Mouse (Mus musculus): ENCODE results near the gene Nobox. TPM values are rescaled to one million over a fixed set of nuclear protein-coding genes. Genes with fewer than 3 reads are reported as not detected.

The Nobox gene
- polyA plus RNA-seq, 1 experiment = not detected

GRCm38 (mm10) chr6:43347637-43348036 is 38.3 kb upstream of the Nobox start:
- H3K36me3 ChIP-seq (ENCODE audit: control insufficient read depth, insufficient read depth) = no peaks in the 10 kb centered on the region
- H3K4me3 ChIP-seq = no peak overlapping the region
- no peaks in the 10 kb centered on the region for H3K79me2 ChIP-seq (ENCODE audit: control insufficient read depth, insufficient read depth)
- H3ac ChIP-seq (ENCODE audit: control insufficient read depth, insufficient read length) = no peak overlapping the region
- TF ChIP-seq MAX (IDR thresholded peaks at IDR 0.05; ENCODE audit: low read depth) = no peak
- TF ChIP-seq REST (IDR thresholded peaks at IDR 0.05; ENCODE audit: insufficient read depth, insufficient read length) = no peak
- TF ChIP-seq POLR2A (IDR thresholded peaks at IDR 0.05; ENCODE audit: insufficient read length, low read depth) = no peak
- TF ChIP-seq MYOG (IDR thresholded peaks at IDR 0.05; ENCODE audit: control insufficient read depth in 1 of 3, insufficient read depth in 1 of 3, insufficient read length in 2 of 3, low read depth in 2 of 3) = no peak
- no peak for TF ChIP-seq MYOD1 (IDR thresholded peaks at IDR 0.05; ENCODE audit: control insufficient read depth in 1 of 3, insufficient read length in 2 of 3, low read depth in 2 of 3)
- TF ChIP-seq CEBPB (IDR thresholded peaks at IDR 0.05; ENCODE audit: insufficient read depth, poor library complexity, severe bottlenecking) = no peak
- no peak overlapping the region for H3K4me2 ChIP-seq (ENCODE audit: low read depth)
- no peaks in the 10 kb centered on the region for H3K27me3 ChIP-seq (ENCODE audit: control insufficient read depth, insufficient read depth, insufficient read length)

DNA sequence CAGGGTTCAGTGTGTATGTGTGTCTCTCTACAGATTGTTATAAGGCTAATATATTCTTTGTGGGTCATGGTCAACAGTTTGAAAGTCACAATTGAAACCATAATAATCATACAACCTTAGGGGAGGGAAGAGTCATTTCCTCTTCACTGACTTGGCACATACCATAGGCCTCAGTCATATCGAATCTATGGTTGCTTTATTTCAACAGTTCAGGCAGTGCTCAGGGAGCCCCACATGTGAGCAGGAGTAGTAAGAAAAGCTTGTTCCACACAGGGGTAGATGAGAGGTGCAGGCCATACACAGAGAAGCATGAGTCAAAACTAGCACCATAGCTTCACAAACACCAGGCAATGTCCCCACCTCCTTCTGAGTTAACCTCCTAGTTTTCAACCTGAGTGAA is 33.7 kb upstream of the Nobox start:
- H3K4me3 ChIP-seq = no peak overlapping the region
- H3K36me3 ChIP-seq (ENCODE audit: control insufficient read depth, insufficient read depth) = no peaks in the 10 kb centered on the region
- H3K79me2 ChIP-seq (ENCODE audit: control insufficient read depth, insufficient read depth) = no peaks in the 10 kb centered on the region
- TF ChIP-seq E2F4 (IDR thresholded peaks at IDR 0.05; ENCODE audit: insufficient read depth) = no peak
- TF ChIP-seq REST (IDR thresholded peaks at IDR 0.05; ENCODE audit: insufficient read depth, insufficient read length) = no peak
- TF ChIP-seq MYOG (IDR thresholded peaks at IDR 0.05; ENCODE audit: control insufficient read depth in 1 of 3, insufficient read depth in 1 of 3, insufficient read length in 2 of 3, low read depth in 2 of 3) = no peak
- no peak for TF ChIP-seq MYOD1 (IDR thresholded peaks at IDR 0.05; ENCODE audit: control insufficient read depth in 1 of 3, insufficient read length in 2 of 3, low read depth in 2 of 3)
- TF ChIP-seq TCF12 (IDR thresholded peaks at IDR 0.05; ENCODE audit: insufficient read depth, poor library complexity, severe bottlenecking) = no peak
- no peak for TF ChIP-seq MAX (IDR thresholded peaks at IDR 0.05; ENCODE audit: low read depth)
- no peak for TF ChIP-seq CEBPB (IDR thresholded peaks at IDR 0.05; ENCODE audit: insufficient read depth, poor library complexity, severe bottlenecking)
- TF ChIP-seq POLR2A (IDR thresholded peaks at IDR 0.05; ENCODE audit: insufficient read length, low read depth) = no peak
- no peak for TF ChIP-seq USF1 (IDR thresholded peaks at IDR 0.05; ENCODE audit: low read depth)
- no peak for TF ChIP-seq POLR2AphosphoS2 (IDR thresholded peaks at IDR 0.05; ENCODE audit: insufficient read length, low read depth)
- no peak for TF ChIP-seq SRF (IDR thresholded peaks at IDR 0.05; ENCODE audit: control insufficient read depth, insufficient read length, low read depth)
- no peak for TF ChIP-seq TCF3 (IDR thresholded peaks at IDR 0.05; ENCODE audit: insufficient read length, low read depth)
- H3K27me3 ChIP-seq (ENCODE audit: control insufficient read depth, insufficient read depth, insufficient read length) = no peaks in the 10 kb centered on the region
- H3K4me2 ChIP-seq (ENCODE audit: low read depth) = no peak overlapping the region
- no peak overlapping the region for H3ac ChIP-seq (ENCODE audit: control insufficient read depth, insufficient read length)

- Histone ChIP-seq H3K79me2 (ENCODE audit: control insufficient read depth, insufficient read depth) (no peaks in the 10 kb centered on the region), H3K27me3 (ENCODE audit: control insufficient read depth, insufficient read depth, insufficient read length) (no peaks in the 10 kb centered on the region), H3K4me3 (no peak overlapping the region), H3ac (ENCODE audit: control insufficient read depth, insufficient read length) (no peak overlapping the region), H3K4me2 (ENCODE audit: low read depth) (no peak overlapping the region), H3K36me3 (ENCODE audit: control insufficient read depth, insufficient read depth) (no peaks in the 10 kb centered on the region)
- TF ChIP-seq MYOD1 (IDR thresholded peaks at IDR 0.05; ENCODE audit: control insufficient read depth in 1 of 3, insufficient read length in 2 of 3, low read depth in 2 of 3) (no peak), CEBPB (IDR thresholded peaks at IDR 0.05; ENCODE audit: insufficient read depth, poor library complexity, severe bottlenecking) (no peak), TCF12 (IDR thresholded peaks at IDR 0.05; ENCODE audit: insufficient read depth, poor library complexity, severe bottlenecking) (no peak), TCF3 (IDR thresholded peaks at IDR 0.05; ENCODE audit: insufficient read length, low read depth) (no peak), MAX (IDR thresholded peaks at IDR 0.05; ENCODE audit: low read depth) (no peak), POLR2A (IDR thresholded peaks at IDR 0.05; ENCODE audit: insufficient read length, low read depth) (no peak), E2F4 (IDR thresholded peaks at IDR 0.05; ENCODE audit: insufficient read depth) (no peak), POLR2AphosphoS2 (IDR thresholded peaks at IDR 0.05; ENCODE audit: insufficient read length, low read depth) (no peak), MYOG (IDR thresholded peaks at IDR 0.05; ENCODE audit: control insufficient read depth in 1 of 3, insufficient read depth in 1 of 3, insufficient read length in 2 of 3, low read depth in 2 of 3) (no peak), REST (IDR thresholded peaks at IDR 0.05; ENCODE audit: insufficient read depth, insufficient read length) (no peak), USF1 (IDR thresholded peaks at IDR 0.05; ENCODE audit: low read depth) (no peak), SRF (IDR thresholded peaks at IDR 0.05; ENCODE audit: control insufficient read depth, insufficient read length, low read depth) (no peak)
These were observed 33.0 kb upstream of the Nobox start for GRCm38 (mm10) chr6:43342386-43342785.

DNA sequence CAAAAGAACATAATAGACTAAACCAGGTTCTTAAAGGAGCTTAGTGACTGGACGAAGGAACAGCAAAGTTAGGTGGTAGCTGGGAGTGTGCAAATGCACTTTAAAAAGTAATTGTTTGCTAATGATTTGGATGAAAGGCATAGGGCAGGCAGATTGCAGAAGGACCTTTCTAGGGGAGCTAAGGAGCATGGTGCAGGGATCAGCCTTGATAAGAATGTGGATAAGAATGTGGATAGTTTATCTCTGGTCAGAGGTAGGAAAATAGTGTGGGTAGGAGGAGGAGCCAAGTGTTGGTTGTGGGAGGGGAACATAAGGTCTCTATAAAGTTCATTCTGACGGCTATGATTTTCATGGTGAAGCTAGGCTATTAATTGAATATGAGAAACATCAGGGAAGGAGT is 29.4 kb upstream of the Nobox start:
- no peaks in the 10 kb centered on the region for H3K36me3 ChIP-seq (ENCODE audit: control insufficient read depth, insufficient read depth)
- H3ac ChIP-seq (ENCODE audit: control insufficient read depth, insufficient read length) = no peak overlapping the region
- H3K79me2 ChIP-seq (ENCODE audit: control insufficient read depth, insufficient read depth) = no peaks in the 10 kb centered on the region
- no peak overlapping the region for H3K4me3 ChIP-seq
- TF ChIP-seq POLR2A (IDR thresholded peaks at IDR 0.05; ENCODE audit: insufficient read length, low read depth) (no peak), MYOG (IDR thresholded peaks at IDR 0.05; ENCODE audit: control insufficient read depth in 1 of 3, insufficient read depth in 1 of 3, insufficient read length in 2 of 3, low read depth in 2 of 3) (no peak), MYOD1 (IDR thresholded peaks at IDR 0.05; ENCODE audit: control insufficient read depth in 1 of 3, insufficient read length in 2 of 3, low read depth in 2 of 3) (no peak), REST (IDR thresholded peaks at IDR 0.05; ENCODE audit: insufficient read depth, insufficient read length) (no peak)
- no peak overlapping the region for H3K4me2 ChIP-seq (ENCODE audit: low read depth)
- no peaks in the 10 kb centered on the region for H3K27me3 ChIP-seq (ENCODE audit: control insufficient read depth, insufficient read depth, insufficient read length)

- TF ChIP-seq MYOD1 (IDR thresholded peaks at IDR 0.05; ENCODE audit: control insufficient read depth in 1 of 3, insufficient read length in 2 of 3, low read depth in 2 of 3) (peak in 2 of 3 experiments; percentile 1 to 48), MYOG (IDR thresholded peaks at IDR 0.05; ENCODE audit: control insufficient read depth in 1 of 3, insufficient read depth in 1 of 3, insufficient read length in 2 of 3, low read depth in 2 of 3) (peak in 1 of 3 experiments; percentile 48), USF1 (IDR thresholded peaks at IDR 0.05; ENCODE audit: low read depth) (no peak)
- H3ac ChIP-seq (ENCODE audit: control insufficient read depth, insufficient read length) = no peak overlapping the region
- no peak overlapping the region for H3K4me3 ChIP-seq
- H3K27me3 ChIP-seq (ENCODE audit: control insufficient read depth, insufficient read depth, insufficient read length) = no peaks in the 10 kb centered on the region
- no peaks in the 10 kb centered on the region for H3K36me3 ChIP-seq (ENCODE audit: control insufficient read depth, insufficient read depth)
- H3K79me2 ChIP-seq (ENCODE audit: control insufficient read depth, insufficient read depth) = no peaks in the 10 kb centered on the region
- H3K4me2 ChIP-seq (ENCODE audit: low read depth) = no peak overlapping the region
These were observed 28.2 kb upstream of the Nobox start for GRCm38 (mm10) chr6:43337491-43337961.

Measured in myocyte (in vitro differentiated cells).